Mouse (Mus musculus): Measurements from ENCODE around the gene Ubxn2a. TPM values are rescaled to one million over a fixed set of nuclear protein-coding genes. Genes with fewer than 3 reads are reported as not detected.
"Not testable (repeated sequence)": the region's sequence is repeated elsewhere in the genome, so short reads cannot be mapped to it uniquely, and the experiment has no call there.

Gene Ubxn2a
- polyA plus RNA-seq, 1 experiment from 2014 or later, result 27.0 TPM

- Histone ChIP-seq H3K4me1 (ENCODE audit: control insufficient read depth, insufficient read depth, low read length) (no peaks in the 10 kb centered on the region), H3K4me2 (replicated peaks; ENCODE audit: low read depth, low read length) (no peak overlapping the region), H3K27ac (ENCODE audit: low read depth, low read length) (no peak overlapping the region), H3K9me3 (ENCODE audit: control insufficient read depth, low read length) (no peaks in the 10 kb centered on the region), H3K9ac (ENCODE audit: low read depth, low read length) (no peak overlapping the region), H3K4me3 (ENCODE audit: low read length) (no peak overlapping the region), H3K27me3 (ENCODE audit: control insufficient read depth, insufficient read depth, low read length) (no peaks in the 10 kb centered on the region), H3K36me3 (ENCODE audit: control insufficient read depth, insufficient read depth, low read length) (no peaks in the 10 kb centered on the region)
- ATAC-seq (ENCODE audit: low FRiP score, low TSS enrichment), result no peak
- WGBS, result 64% methylated on average over 3 of the region's 3 CpGs
Measured at GRCm38 (mm10) chr12:4914441-4914840, 6.9 kb upstream of the Ubxn2a start.

- ATAC-seq (ENCODE audit: low FRiP score, low TSS enrichment), result no peak
- no peaks in the 10 kb centered on the region for H3K9me3 ChIP-seq (ENCODE audit: control insufficient read depth, low read length)
- H3K36me3 ChIP-seq (ENCODE audit: control insufficient read depth, insufficient read depth, low read length), result no peaks in the 10 kb centered on the region
- H3K27me3 ChIP-seq (ENCODE audit: control insufficient read depth, insufficient read depth, low read length), result no peaks in the 10 kb centered on the region
- H3K4me1 ChIP-seq (ENCODE audit: control insufficient read depth, insufficient read depth, low read length), result no peaks in the 10 kb centered on the region
- 67% methylated on average over 4 of the region's 4 CpGs for WGBS
- H3K4me2 ChIP-seq (replicated peaks; ENCODE audit: low read depth, low read length), result no peak overlapping the region
- no peak overlapping the region for H3K27ac ChIP-seq (ENCODE audit: low read depth, low read length)
- H3K4me3 ChIP-seq (ENCODE audit: low read length), result no peak overlapping the region
- H3K9ac ChIP-seq (ENCODE audit: low read depth, low read length), result no peak overlapping the region
Measured at GRCm38 (mm10) chr12:4911716-4912115, 4.2 kb upstream of the Ubxn2a start.

- H3K4me1 ChIP-seq (ENCODE audit: control insufficient read depth, insufficient read depth, low read length); H3K4me2 ChIP-seq (replicated peaks; ENCODE audit: low read depth, low read length); H3K27ac ChIP-seq (ENCODE audit: low read depth, low read length); H3K9ac ChIP-seq (ENCODE audit: low read depth, low read length); H3K36me3 ChIP-seq (ENCODE audit: control insufficient read depth, insufficient read depth, low read length); H3K4me3 ChIP-seq (ENCODE audit: low read length); H3K9me3 ChIP-seq (ENCODE audit: control insufficient read depth, low read length); ATAC-seq (ENCODE audit: low FRiP score, low TSS enrichment); H3K27me3 ChIP-seq (ENCODE audit: control insufficient read depth, insufficient read depth, low read length): not testable (repeated sequence)
- WGBS, result 91% methylated on average over 1 of the region's 1 CpGs
Measured at GRCm38 (mm10) chr12:4910496-4910895, 3.0 kb upstream of the Ubxn2a start.

- ATAC-seq (ENCODE audit: low FRiP score, low TSS enrichment), result no peak
- H3K27me3 ChIP-seq (ENCODE audit: control insufficient read depth, insufficient read depth, low read length), result no peaks in the 10 kb centered on the region
- H3K4me3 ChIP-seq (ENCODE audit: low read length), result no peak overlapping the region; the same call in 1 of the 2 replicates
- H3K36me3 ChIP-seq (ENCODE audit: control insufficient read depth, insufficient read depth, low read length), result no peaks in the 10 kb centered on the region
- H3K9ac ChIP-seq (ENCODE audit: low read depth, low read length), result no peak overlapping the region
- no peak overlapping the region for H3K27ac ChIP-seq (ENCODE audit: low read depth, low read length)
- H3K9me3 ChIP-seq (ENCODE audit: control insufficient read depth, low read length), result no peaks in the 10 kb centered on the region
- no peaks in the 10 kb centered on the region for H3K4me1 ChIP-seq (ENCODE audit: control insufficient read depth, insufficient read depth, low read length)
- no peak overlapping the region for H3K4me2 ChIP-seq (replicated peaks; ENCODE audit: low read depth, low read length)
- WGBS, result 89% methylated on average over 7 of the region's 7 CpGs
Measured at GRCm38 (mm10) chr12:4908391-4908790, 886 bp upstream of the Ubxn2a start.

GRCm38 (mm10) chr12:4906476-4906875, 1.0 kb downstream of the Ubxn2a start:
- Histone ChIP-seq H3K27me3 (ENCODE audit: control insufficient read depth, insufficient read depth, low read length) (no peaks in the 10 kb centered on the region), H3K4me1 (ENCODE audit: control insufficient read depth, insufficient read depth, low read length) (no peaks in the 10 kb centered on the region), H3K4me3 (ENCODE audit: low read length) (peak overlapping the region; percentile 69), H3K27ac (ENCODE audit: low read depth, low read length) (no peak overlapping the region), H3K36me3 (ENCODE audit: control insufficient read depth, insufficient read depth, low read length) (no peaks in the 10 kb centered on the region), H3K9ac (ENCODE audit: low read depth, low read length) (peak overlapping the region; percentile 81; the same call in 1 of the 2 replicates), H3K9me3 (ENCODE audit: control insufficient read depth, low read length) (no peaks in the 10 kb centered on the region), H3K4me2 (replicated peaks; ENCODE audit: low read depth, low read length) (peak overlapping the region; percentile 88)
- 47% methylated on average over 7 of the region's 7 CpGs for WGBS
- no peak for ATAC-seq (ENCODE audit: low FRiP score, low TSS enrichment)

GRCm38 (mm10) chr12:4905946-4906345, 1.6 kb downstream of the Ubxn2a start:
- Histone ChIP-seq H3K4me3 (ENCODE audit: low read length) (no peak overlapping the region), H3K36me3 (ENCODE audit: control insufficient read depth, insufficient read depth, low read length) (no peaks in the 10 kb centered on the region), H3K4me1 (ENCODE audit: control insufficient read depth, insufficient read depth, low read length) (no peaks in the 10 kb centered on the region), H3K27me3 (ENCODE audit: control insufficient read depth, insufficient read depth, low read length) (no peaks in the 10 kb centered on the region), H3K9ac (ENCODE audit: low read depth, low read length) (no peak overlapping the region), H3K4me2 (replicated peaks; ENCODE audit: low read depth, low read length) (no peak overlapping the region), H3K9me3 (ENCODE audit: control insufficient read depth, low read length) (no peaks in the 10 kb centered on the region), H3K27ac (ENCODE audit: low read depth, low read length) (no peak overlapping the region)
- WGBS, result 82% methylated on average over 7 of the region's 7 CpGs
- no peak for ATAC-seq (ENCODE audit: low FRiP score, low TSS enrichment)

- Histone ChIP-seq H3K9me3 (ENCODE audit: control insufficient read depth, low read length) (no peaks in the 10 kb centered on the region), H3K27ac (ENCODE audit: low read depth, low read length) (no peak overlapping the region), H3K27me3 (ENCODE audit: control insufficient read depth, insufficient read depth, low read length) (no peaks in the 10 kb centered on the region), H3K4me3 (ENCODE audit: low read length) (no peak overlapping the region), H3K4me2 (replicated peaks; ENCODE audit: low read depth, low read length) (no peak overlapping the region), H3K4me1 (ENCODE audit: control insufficient read depth, insufficient read depth, low read length) (no peaks in the 10 kb centered on the region), H3K9ac (ENCODE audit: low read depth, low read length) (no peak overlapping the region), H3K36me3 (ENCODE audit: control insufficient read depth, insufficient read depth, low read length) (peaks cover 4% of the 10 kb centered on the region; the same call in 1 of the 2 replicates)
- ATAC-seq (ENCODE audit: low FRiP score, low TSS enrichment), result no peak
- WGBS, result 90% methylated on average over 5 of the region's 5 CpGs
Measured at GRCm38 (mm10) chr12:4898024-4898423, 9.5 kb downstream of the Ubxn2a start.

- H3K9me3 ChIP-seq (ENCODE audit: control insufficient read depth, low read length), result no peaks in the 10 kb centered on the region
- H3K9ac ChIP-seq (ENCODE audit: low read depth, low read length), result no peak overlapping the region
- H3K4me3 ChIP-seq (ENCODE audit: low read length), result no peak overlapping the region
- 93% methylated on average over 1 of the region's 1 CpGs for WGBS
- no peak overlapping the region for H3K27ac ChIP-seq (ENCODE audit: low read depth, low read length)
- no peaks in the 10 kb centered on the region for H3K4me1 ChIP-seq (ENCODE audit: control insufficient read depth, insufficient read depth, low read length)
- no peak overlapping the region for H3K4me2 ChIP-seq (replicated peaks; ENCODE audit: low read depth, low read length)
- peaks cover 11% of the 10 kb centered on the region; the same call in 1 of the 2 replicates for H3K36me3 ChIP-seq (ENCODE audit: control insufficient read depth, insufficient read depth, low read length)
- H3K27me3 ChIP-seq (ENCODE audit: control insufficient read depth, insufficient read depth, low read length), result no peaks in the 10 kb centered on the region
- ATAC-seq (ENCODE audit: low FRiP score, low TSS enrichment), result no peak
Measured at GRCm38 (mm10) chr12:4889891-4890290, 17.6 kb downstream of the Ubxn2a start.

GRCm38 (mm10) chr12:4889251-4889650, 18.3 kb downstream of the Ubxn2a start:
- Histone ChIP-seq H3K36me3 (ENCODE audit: control insufficient read depth, insufficient read depth, low read length) (peaks cover 11% of the 10 kb centered on the region; the same call in 1 of the 2 replicates), H3K9me3 (ENCODE audit: control insufficient read depth, low read length) (no peaks in the 10 kb centered on the region), H3K9ac (ENCODE audit: low read depth, low read length) (no peak overlapping the region), H3K4me3 (ENCODE audit: low read length) (no peak overlapping the region), H3K4me1 (ENCODE audit: control insufficient read depth, insufficient read depth, low read length) (no peaks in the 10 kb centered on the region), H3K4me2 (replicated peaks; ENCODE audit: low read depth, low read length) (no peak overlapping the region), H3K27me3 (ENCODE audit: control insufficient read depth, insufficient read depth, low read length) (no peaks in the 10 kb centered on the region), H3K27ac (ENCODE audit: low read depth, low read length) (no peak overlapping the region)
- ATAC-seq (ENCODE audit: low FRiP score, low TSS enrichment), result no peak
- 99% methylated on average over 2 of the region's 2 CpGs for WGBS
